Mouse (Mus musculus): ENCODE measurements around the gene Ap2a1. TPM values are rescaled to one million over a fixed set of nuclear protein-coding genes. Genes with fewer than 3 reads are reported as not detected.

Ap2a1 gene
- polyA plus RNA-seq, 1 experiment from 2014 or later: 74.5 TPM

DNA sequence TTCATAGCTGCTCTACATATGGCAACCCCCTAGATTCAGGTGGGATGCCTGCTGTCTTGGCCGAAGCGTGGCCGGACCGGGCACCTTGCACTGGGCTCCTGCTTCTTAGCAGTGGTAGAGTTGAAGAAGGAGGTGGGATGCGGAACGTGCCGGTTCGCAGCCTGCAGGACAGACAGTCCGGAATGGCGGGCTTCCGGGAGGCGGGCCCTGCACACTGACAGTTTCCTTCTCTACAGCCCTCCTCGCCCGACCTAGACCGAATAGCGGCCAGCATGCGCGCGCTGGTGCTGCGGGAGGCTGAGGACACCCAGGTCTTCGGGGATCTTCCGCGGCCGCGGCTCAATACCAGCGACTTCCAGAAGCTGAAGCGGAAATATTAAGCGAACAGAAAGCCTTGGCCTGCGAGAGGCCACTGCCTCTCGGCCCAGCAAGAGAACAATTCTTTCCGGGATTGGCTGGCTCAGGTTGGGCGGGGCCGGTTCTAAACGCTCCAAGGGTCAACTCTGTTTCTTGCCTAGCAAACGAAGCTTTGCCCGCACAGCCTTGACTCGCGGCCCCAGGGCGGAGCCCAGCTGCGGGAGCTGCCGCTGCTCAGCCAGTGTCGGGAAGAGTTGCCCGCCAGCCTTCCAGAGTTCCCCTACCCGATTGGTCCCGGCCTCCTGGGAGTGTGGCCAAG lies 74.8 kb downstream of the Ap2a1 start:
- Histone ChIP-seq H3K4me3 (peak overlapping the region; percentile 52), H3K9me3 (replicated peaks) (no peaks in the 10 kb centered on the region), H3K27me3 (replicated peaks) (no peaks in the 10 kb centered on the region), H3K9ac (peak overlapping the region; percentile 77), H3K4me1 (replicated peaks) (peaks cover 70% of the 10 kb centered on the region), H3K27ac (ENCODE audit: poor library complexity, severe bottlenecking) (peak overlapping the region; percentile 97), H3K36me3 (peaks cover 21% of the 10 kb centered on the region), H3K4me2 (peak overlapping the region; percentile 82)
- ATAC-seq (ENCODE audit: insufficient number of reproducible peaks, low FRiP score): peak; percentile 64
- WGBS: under 1% methylated on average over 45 of the region's 45 CpGs

DNA sequence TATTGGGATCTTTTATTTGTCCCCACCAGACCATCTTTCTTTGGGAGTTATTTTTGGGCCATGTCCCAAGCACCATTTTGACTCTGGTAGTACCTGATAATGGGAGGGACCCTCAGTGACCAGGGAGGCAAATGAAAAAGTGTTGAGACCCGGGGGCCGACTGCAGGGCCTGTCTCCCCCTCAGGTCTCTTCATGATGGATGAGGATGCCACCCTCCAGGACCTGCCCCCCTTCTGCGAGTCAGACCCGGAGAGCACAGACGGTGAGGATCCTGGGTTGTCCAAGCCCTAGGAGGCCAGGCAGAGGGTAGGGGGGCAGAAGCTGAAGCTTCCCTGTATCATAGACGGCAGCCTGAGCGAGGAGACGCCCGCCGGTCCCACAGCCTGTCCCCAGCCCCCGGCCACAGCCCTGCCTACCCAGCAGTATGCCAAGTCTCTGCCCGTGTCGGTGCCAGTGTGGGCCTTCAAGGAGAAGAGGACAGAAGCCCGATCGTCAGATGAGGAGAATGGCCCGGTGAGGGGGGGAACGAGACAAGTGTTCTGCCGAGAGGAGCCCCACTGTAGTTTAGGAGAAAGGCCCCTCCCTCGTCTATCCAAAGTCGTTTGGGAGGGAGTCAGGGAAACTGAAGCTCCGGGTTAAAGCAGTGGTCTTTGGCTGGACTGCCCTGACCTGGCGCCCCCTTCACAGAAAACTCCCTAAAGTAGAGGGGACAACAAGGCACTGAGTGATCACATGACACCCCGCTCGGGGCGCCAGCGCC lies 75.5 kb downstream of the Ap2a1 start:
- Histone ChIP-seq H3K4me1 (replicated peaks) (peaks cover 70% of the 10 kb centered on the region), H3K27ac (ENCODE audit: poor library complexity, severe bottlenecking) (peak overlapping the region; percentile 97), H3K36me3 (peaks cover 21% of the 10 kb centered on the region), H3K27me3 (replicated peaks) (no peaks in the 10 kb centered on the region), H3K9ac (peak overlapping the region; percentile 77), H3K4me3 (peak overlapping the region; percentile 52), H3K9me3 (replicated peaks) (no peaks in the 10 kb centered on the region), H3K4me2 (peak overlapping the region; percentile 82)
- 33% methylated on average over 26 of the region's 26 CpGs for WGBS
- ATAC-seq (ENCODE audit: insufficient number of reproducible peaks, low FRiP score): peak; percentile 13

GRCm38 (mm10) chr7:44853065-44853464 lies 76.2 kb downstream of the Ap2a1 start:
- H3K36me3 ChIP-seq: peaks cover 21% of the 10 kb centered on the region
- ATAC-seq (ENCODE audit: insufficient number of reproducible peaks, low FRiP score): no peak
- H3K4me2 ChIP-seq: no peak overlapping the region; the same call in 1 of the 2 replicates
- no peaks in the 10 kb centered on the region for H3K27me3 ChIP-seq (replicated peaks)
- no peak overlapping the region for H3K27ac ChIP-seq (ENCODE audit: poor library complexity, severe bottlenecking)
- no peaks in the 10 kb centered on the region for H3K9me3 ChIP-seq (replicated peaks)
- H3K4me3 ChIP-seq: no peak overlapping the region
- 93% methylated on average over 2 of the region's 2 CpGs for WGBS
- no peak overlapping the region for H3K9ac ChIP-seq
- peaks cover 66% of the 10 kb centered on the region for H3K4me1 ChIP-seq (replicated peaks)

DNA sequence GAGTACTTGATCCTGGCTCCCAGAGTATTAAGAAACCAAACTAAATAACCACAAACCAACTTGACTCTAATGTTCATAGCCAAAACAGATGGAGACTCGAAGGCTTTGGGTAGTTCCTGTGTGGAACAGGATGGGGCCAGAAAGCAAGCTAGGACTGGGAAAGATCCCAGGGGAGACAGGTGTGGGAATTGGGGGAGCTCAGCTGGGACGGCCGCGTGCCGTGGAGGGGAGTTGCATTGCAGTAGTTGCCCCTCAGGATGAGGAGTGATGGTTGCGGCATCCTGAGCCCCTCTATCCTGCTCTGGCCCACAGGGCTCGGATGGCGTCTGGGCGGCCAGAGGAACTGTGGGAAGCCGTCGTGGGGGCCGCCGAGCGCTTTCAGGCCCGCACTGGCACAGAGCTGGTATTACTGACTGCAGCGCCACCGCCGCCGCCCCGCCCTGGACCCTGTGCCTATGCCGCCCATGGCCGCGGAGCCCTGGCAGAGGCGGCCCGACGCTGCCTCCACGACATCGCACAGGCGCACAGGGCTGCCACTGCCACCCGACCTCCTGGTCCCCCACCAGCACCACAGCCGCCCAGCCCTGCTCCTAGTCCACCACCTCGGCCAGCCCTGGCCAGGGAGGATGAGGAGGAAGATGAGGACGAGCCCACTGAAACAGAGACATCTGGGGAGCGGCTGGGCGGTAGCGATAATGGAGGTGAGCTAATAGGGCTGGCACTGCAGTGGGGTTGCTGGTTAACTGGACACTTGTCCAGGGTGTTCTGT lies 76.9 kb downstream of the Ap2a1 start:
- Histone ChIP-seq H3K27ac (ENCODE audit: poor library complexity, severe bottlenecking) (no peak overlapping the region), H3K9ac (no peak overlapping the region), H3K4me3 (no peak overlapping the region), H3K9me3 (replicated peaks) (no peaks in the 10 kb centered on the region), H3K27me3 (replicated peaks) (no peaks in the 10 kb centered on the region), H3K4me1 (replicated peaks) (peaks cover 66% of the 10 kb centered on the region), H3K36me3 (peaks cover 21% of the 10 kb centered on the region), H3K4me2 (no peak overlapping the region; the same call in 1 of the 2 replicates)
- ATAC-seq (ENCODE audit: insufficient number of reproducible peaks, low FRiP score): no peak
- 87% methylated on average over 36 of the region's 36 CpGs for WGBS

DNA sequence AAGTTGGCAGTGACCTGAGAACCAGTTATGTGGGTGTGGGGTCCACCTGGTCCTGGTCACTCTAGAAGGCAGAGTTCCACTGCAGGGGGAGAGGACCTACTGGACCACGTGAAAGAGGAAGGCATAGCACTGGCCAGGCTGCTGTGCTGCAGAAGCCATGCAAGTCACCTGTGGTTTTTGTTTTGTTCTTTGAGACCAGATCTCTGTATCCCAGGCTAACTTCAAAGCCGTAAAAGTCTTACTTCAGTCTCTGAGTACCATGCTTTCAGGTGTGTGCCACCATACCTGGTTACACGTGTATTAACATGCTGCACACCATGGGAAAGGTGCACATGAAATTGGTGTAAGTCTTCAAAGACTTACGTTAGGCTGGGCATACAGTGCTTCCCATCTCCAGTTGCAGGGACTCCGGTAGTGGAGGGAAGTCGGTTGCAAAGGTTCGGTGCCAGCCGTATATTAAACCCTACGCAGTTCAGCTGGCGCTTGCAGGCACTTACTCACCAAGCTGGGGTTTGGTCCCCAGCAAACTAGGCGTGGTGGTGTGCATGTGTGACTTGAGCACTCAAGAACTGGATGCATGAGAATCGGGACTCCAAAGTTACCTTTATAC lies 77.6 kb downstream of the Ap2a1 start:
- WGBS: 93% methylated on average over 12 of the region's 12 CpGs
- H3K27ac ChIP-seq (ENCODE audit: poor library complexity, severe bottlenecking): no peak overlapping the region
- H3K27me3 ChIP-seq (replicated peaks): no peaks in the 10 kb centered on the region
- peak overlapping the region; percentile 94; the same call in 1 of the 2 replicates for H3K4me2 ChIP-seq
- H3K4me1 ChIP-seq (replicated peaks): peaks cover 67% of the 10 kb centered on the region
- peaks cover 24% of the 10 kb centered on the region for H3K36me3 ChIP-seq
- H3K4me3 ChIP-seq: peak overlapping the region; percentile 91; the same call in 1 of the 2 replicates
- no peaks in the 10 kb centered on the region for H3K9me3 ChIP-seq (replicated peaks)
- H3K9ac ChIP-seq: peak overlapping the region; percentile 94
- ATAC-seq (ENCODE audit: insufficient number of reproducible peaks, low FRiP score): no peak

DNA sequence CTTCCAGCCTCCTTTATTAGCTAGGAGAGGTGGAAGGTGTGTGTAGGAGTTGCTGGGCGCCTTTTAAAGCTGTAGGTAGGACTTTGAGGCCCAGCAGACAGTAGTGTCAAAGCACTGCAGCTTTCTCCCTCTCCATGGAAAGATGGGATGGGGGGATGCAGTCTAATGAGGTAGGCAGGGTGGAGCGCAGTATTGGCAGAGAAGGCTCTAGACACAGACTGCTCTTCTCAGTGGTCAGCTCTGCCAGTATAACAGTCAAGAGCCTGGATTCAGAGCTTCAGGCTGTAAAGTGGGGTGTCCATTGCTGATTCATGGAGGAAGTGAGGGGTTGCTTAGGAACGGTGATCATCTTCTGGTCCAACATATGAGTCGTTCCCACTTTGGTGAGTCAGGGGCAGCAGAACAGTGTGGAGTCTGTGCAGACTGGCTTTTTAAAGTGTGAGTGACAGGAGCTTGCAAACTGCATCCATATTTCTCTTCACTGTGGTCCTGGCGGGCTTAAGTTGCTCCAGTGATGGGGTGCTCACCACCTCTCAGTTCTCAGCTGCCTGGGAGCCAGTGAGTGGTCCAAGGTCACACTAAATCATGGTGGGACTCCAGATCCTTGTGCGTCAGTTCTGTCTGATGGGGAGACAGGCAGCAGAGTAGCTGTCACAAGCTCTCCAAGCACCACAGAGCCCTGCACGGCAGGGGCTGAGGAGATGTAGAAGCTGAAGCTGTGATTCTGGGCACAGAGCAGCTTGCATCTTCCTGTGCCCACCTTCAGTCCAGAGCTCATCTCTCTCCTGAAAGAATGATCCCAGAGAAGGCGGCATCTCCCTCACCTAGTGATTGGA lies 78.3 kb downstream of the Ap2a1 start:
- Histone ChIP-seq H3K36me3 (peaks cover 31% of the 10 kb centered on the region), H3K4me3 (peak overlapping the region; percentile 91), H3K9me3 (replicated peaks) (no peaks in the 10 kb centered on the region), H3K27me3 (replicated peaks) (no peaks in the 10 kb centered on the region), H3K4me2 (peak overlapping the region; percentile 94), H3K9ac (peak overlapping the region; percentile 94), H3K27ac (ENCODE audit: poor library complexity, severe bottlenecking) (peak overlapping the region; percentile 98), H3K4me1 (replicated peaks) (peaks cover 61% of the 10 kb centered on the region)
- 77% methylated on average over 8 of the region's 8 CpGs for WGBS
- no peak for ATAC-seq (ENCODE audit: insufficient number of reproducible peaks, low FRiP score)

Other genes starting within 250 kb of the Ap2a1 start
- gene Izumo2, start 220.8 kb downstream of the Ap2a1 start, polyA plus RNA-seq (2016; fragmentation: Nextera tagmentation; extraction: Ambion mirVana): not detected in 2 replicates
- 29.4 and 32.2 TPM in 2 replicates for gene Vrk3, start 181.1 kb downstream of the Ap2a1 start, polyA plus RNA-seq (2016; fragmentation: Nextera tagmentation; extraction: Ambion mirVana)
- 0.78 and 0.98 TPM in 2 replicates for gene Zfp473, start 178.4 kb downstream of the Ap2a1 start, polyA plus RNA-seq (2016; fragmentation: Nextera tagmentation; extraction: Ambion mirVana)
- gene Nup62, start 113.4 kb downstream of the Ap2a1 start, polyA plus RNA-seq (2016; fragmentation: Nextera tagmentation; extraction: Ambion mirVana): 90.9 and 93.3 TPM in 2 replicates
- gene Il4i1, start 113.1 kb downstream of the Ap2a1 start, polyA plus RNA-seq (2016; fragmentation: Nextera tagmentation; extraction: Ambion mirVana): 0.78 and 1.1 TPM in 2 replicates
- 2.6 and 2.7 TPM in 2 replicates for gene Atf5, start 112.8 kb downstream of the Ap2a1 start, polyA plus RNA-seq (2016; fragmentation: Nextera tagmentation; extraction: Ambion mirVana)
- 105 and 108 TPM in 2 replicates for gene Akt1s1, start 80.5 kb downstream of the Ap2a1 start, polyA plus RNA-seq (2016; fragmentation: Nextera tagmentation; extraction: Ambion mirVana)
- 60.0 and 61.2 TPM in 2 replicates for gene Tbc1d17, start 80.4 kb downstream of the Ap2a1 start, polyA plus RNA-seq (2016; fragmentation: Nextera tagmentation; extraction: Ambion mirVana)
- gene Pnkp, start 72.4 kb downstream of the Ap2a1 start, polyA plus RNA-seq (2016; fragmentation: Nextera tagmentation; extraction: Ambion mirVana): 23.3 and 27.0 TPM in 2 replicates
- 308 and 321 TPM in 2 replicates for gene Ptov1, start 59.7 kb downstream of the Ap2a1 start, polyA plus RNA-seq (2016; fragmentation: Nextera tagmentation; extraction: Ambion mirVana)
- gene Med25, start 36.8 kb downstream of the Ap2a1 start, polyA plus RNA-seq (2016; fragmentation: Nextera tagmentation; extraction: Ambion mirVana): 76.8 and 81.2 TPM in 2 replicates
- gene Fuz, start 33.4 kb downstream of the Ap2a1 start, polyA plus RNA-seq (2016; fragmentation: Nextera tagmentation; extraction: Ambion mirVana): 12.0 and 12.6 TPM in 2 replicates
- gene Tsks, start 13.7 kb upstream of the Ap2a1 start, polyA plus RNA-seq (2016; fragmentation: Nextera tagmentation; extraction: Ambion mirVana): 0.19 TPM in 1 of 2 replicates, not detected in the other
- 10.7 and 11.5 TPM in 2 replicates for gene Cpt1c, start 45.4 kb upstream of the Ap2a1 start, polyA plus RNA-seq (2016; fragmentation: Nextera tagmentation; extraction: Ambion mirVana)
- gene Prmt1, start 57.1 kb upstream of the Ap2a1 start, polyA plus RNA-seq (2016; fragmentation: Nextera tagmentation; extraction: Ambion mirVana): 377 and 394 TPM in 2 replicates
- 59.5 and 60.8 TPM in 2 replicates for gene Irf3, start 68.2 kb upstream of the Ap2a1 start, polyA plus RNA-seq (2016; fragmentation: Nextera tagmentation; extraction: Ambion mirVana)
- gene Bcl2l12, start 69.2 kb upstream of the Ap2a1 start, polyA plus RNA-seq (2016; fragmentation: Nextera tagmentation; extraction: Ambion mirVana): 42.1 and 42.5 TPM in 2 replicates
- 37.0 and 41.2 TPM in 2 replicates for gene Scaf1, start 86.9 kb upstream of the Ap2a1 start, polyA plus RNA-seq (2016; fragmentation: Nextera tagmentation; extraction: Ambion mirVana)
- 79.3 and 79.4 TPM in 2 replicates for gene Rras, start 88.5 kb upstream of the Ap2a1 start, polyA plus RNA-seq (2016; fragmentation: Nextera tagmentation; extraction: Ambion mirVana)
- 7.1 and 7.2 TPM in 2 replicates for gene Prr12, start 123.4 kb upstream of the Ap2a1 start, polyA plus RNA-seq (2016; fragmentation: Nextera tagmentation; extraction: Ambion mirVana)
- gene Nosip, start 132.9 kb upstream of the Ap2a1 start, polyA plus RNA-seq (2016; fragmentation: Nextera tagmentation; extraction: Ambion mirVana): 43.3 and 45.7 TPM in 2 replicates
- gene Prrg2, start 133.2 kb upstream of the Ap2a1 start, polyA plus RNA-seq (2016; fragmentation: Nextera tagmentation; extraction: Ambion mirVana): 13.6 and 14.0 TPM in 2 replicates
- gene Rcn3, start 162.7 kb upstream of the Ap2a1 start, polyA plus RNA-seq (2016; fragmentation: Nextera tagmentation; extraction: Ambion mirVana): 290 and 291 TPM in 2 replicates
- gene Fcgrt, start 174.4 kb upstream of the Ap2a1 start, polyA plus RNA-seq (2016; fragmentation: Nextera tagmentation; extraction: Ambion mirVana): 28.1 and 28.3 TPM in 2 replicates
- 1,003 and 1,022 TPM in 2 replicates for gene Rps11, start 194.9 kb upstream of the Ap2a1 start, polyA plus RNA-seq (2016; fragmentation: Nextera tagmentation; extraction: Ambion mirVana)
- gene Rpl13a, start 199.3 kb upstream of the Ap2a1 start, polyA plus RNA-seq (2016; fragmentation: Nextera tagmentation; extraction: Ambion mirVana): 868 and 880 TPM in 2 replicates
- 0.22 and 0.50 TPM in 2 replicates for gene Gm45713, start 206.7 kb upstream of the Ap2a1 start, polyA plus RNA-seq (2016; fragmentation: Nextera tagmentation; extraction: Ambion mirVana)
- gene Flt3l, start 206.9 kb upstream of the Ap2a1 start, polyA plus RNA-seq (2016; fragmentation: Nextera tagmentation; extraction: Ambion mirVana): 1.1 and 1.2 TPM in 2 replicates
- gene Pih1d1, start 224.8 kb upstream of the Ap2a1 start, polyA plus RNA-seq (2016; fragmentation: Nextera tagmentation; extraction: Ambion mirVana): 81.3 and 86.2 TPM in 2 replicates
- gene Aldh16a1, start 225.1 kb upstream of the Ap2a1 start, polyA plus RNA-seq (2016; fragmentation: Nextera tagmentation; extraction: Ambion mirVana): 34.9 and 39.6 TPM in 2 replicates
- gene Slc17a7, start 234.5 kb upstream of the Ap2a1 start, polyA plus RNA-seq (2016; fragmentation: Nextera tagmentation; extraction: Ambion mirVana): 2.6 and 3.8 TPM in 2 replicates